Mouse (Mus musculus) spleen, embryonic (tissue): ENCODE data around the gene Mfn2.

Experiments used
- CTCF ChIA-PET: fragments of 350-600 bp; sonication (Branson Sonifier 250); formaldehyde crosslinking; loops from one replicate; lab custom pipeline; 2022; lab: Charles Lee

Mfn2 gene

DNA sequence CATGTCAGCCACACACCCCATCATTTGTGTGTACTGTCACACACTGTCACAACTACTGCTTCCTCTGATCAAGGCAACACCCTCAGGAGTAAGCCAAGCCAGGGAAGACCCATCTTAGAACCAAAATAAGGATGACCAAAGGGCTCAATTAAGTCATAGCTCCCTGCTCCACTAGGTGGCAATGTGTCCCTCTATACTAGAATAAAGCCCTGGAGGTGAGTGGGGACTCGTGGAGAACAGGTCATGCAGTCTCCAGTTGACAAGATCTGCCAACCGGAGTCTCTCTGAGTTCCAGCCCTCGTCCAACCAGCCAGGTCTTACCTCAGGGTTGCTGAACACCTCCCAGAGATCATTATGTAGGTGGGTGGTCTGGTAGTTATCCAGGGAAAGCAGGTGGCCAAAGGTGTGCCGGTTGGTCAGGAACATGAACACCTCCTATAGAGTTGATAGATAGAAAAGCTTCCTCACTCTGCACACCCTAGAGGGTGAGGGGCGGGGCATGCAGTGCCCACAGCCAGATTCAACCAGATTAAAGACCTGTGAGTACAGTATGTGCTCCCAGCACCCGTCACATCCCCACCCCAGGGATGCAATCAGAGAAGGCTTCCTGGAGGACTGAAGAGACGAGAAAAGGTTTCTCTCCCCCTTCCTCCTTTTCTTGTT, 14.1 kb upstream of the Mfn2 start:
- CTCF ChIA-PET = interaction anchor here (0.6 kb wide), 1 partner anchor 163 kb away, joined by 3 read pairs; no protein-coding TSS in a partner anchor

DNA sequence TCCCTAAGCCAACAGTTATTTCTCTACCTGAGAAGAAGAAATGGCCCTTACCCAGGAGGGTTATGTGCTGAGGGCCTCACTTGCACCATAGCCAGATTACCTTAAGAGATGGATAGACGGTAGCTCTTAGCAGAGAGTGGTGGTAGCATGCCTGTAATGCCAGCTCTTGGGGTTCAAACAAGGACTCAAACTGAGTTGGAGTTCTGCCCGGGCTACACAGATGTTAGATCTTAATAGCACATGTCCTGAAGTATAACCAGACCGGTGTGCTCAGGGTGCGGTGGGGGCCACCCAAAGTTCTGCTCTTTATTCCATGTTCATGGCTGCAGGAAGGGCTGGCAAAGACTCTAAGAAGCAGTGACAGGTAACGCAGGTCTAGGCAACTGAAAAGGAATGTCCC, 5.0 kb upstream of the Mfn2 start:
- CTCF ChIA-PET = no interaction called here

- CTCF ChIA-PET = no interaction called here
These were observed 1.7 kb upstream of the Mfn2 start for GRCm38 (mm10) chr4:147906230-147906629.

DNA sequence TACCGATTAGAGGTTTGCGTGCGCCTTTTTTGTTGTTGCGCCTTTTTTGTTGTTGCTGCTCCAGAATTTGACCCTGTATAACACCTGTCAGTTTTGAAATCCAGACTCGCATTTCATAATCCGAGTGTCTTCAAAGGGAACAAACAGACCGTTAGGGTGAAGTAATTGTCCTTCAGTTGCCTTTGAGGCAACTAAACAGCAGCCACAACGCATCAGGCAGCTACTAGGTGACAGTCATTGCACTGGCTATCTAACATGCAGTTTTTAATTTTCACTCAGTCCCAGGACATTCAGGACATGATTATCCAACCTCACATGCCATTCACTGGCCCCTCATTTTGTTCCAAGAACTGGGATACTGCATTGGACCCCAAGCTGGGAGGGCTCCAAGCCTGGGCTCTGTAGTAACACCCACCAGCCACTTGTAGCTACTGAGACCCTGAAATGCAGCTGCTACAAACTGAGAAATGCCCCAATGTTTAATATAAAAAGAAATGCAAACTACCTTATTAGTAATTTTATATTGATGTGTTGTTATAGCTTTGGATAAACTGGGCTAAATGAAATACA, 671 bp upstream of the Mfn2 start:
- CTCF ChIA-PET = interaction anchor here (0.7 kb wide), 1 partner anchor 26 kb away, joined by 3 read pairs; no protein-coding TSS in a partner anchor

DNA sequence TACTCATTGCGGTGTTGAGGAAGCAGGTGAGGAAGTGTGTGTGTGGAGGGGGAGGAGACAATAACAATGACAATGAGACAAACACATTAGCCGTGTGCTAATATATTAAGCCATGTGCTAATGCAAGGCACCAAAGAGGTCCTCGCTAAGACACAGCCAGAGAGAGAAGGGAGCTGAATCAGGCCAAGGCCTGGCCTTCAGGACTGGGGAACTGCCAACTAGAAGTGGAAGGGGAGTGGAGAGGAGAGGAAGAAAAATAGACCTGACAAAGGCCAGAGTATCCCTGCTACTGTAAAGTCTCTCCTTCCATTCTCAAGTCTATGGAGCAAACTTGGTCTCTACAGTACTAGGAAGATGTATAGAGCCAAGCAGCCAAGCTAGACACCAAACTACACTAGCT, 903 bp downstream of the Mfn2 start:
- CTCF ChIA-PET = interaction anchor here (1.4 kb wide), 1 partner anchor 248 kb away, joined by 6 read pairs; the partner anchor contains the start of gene Fbxo6

- CTCF ChIA-PET = no interaction called here
These were observed 1.5 kb downstream of the Mfn2 start for GRCm38 (mm10) chr4:147902906-147903500.

DNA sequence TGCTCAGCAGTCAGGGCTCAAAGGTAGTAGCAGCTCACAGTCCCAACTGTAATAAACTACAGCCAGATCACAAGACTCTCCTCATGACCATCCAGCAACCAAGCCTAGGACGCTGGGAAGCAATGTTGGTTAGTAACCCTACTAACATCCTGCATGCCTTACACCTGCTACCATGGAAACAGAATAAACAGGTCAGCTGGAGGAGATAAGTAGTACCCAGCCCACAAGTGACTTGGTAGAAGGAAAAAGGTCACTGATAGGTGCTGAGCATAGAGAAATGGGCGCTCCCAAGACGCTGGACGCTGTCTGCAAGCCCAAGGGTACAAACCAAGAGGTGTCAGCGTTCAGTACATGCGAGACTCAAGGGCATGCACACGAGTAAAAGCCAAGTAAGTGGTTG, 4.1 kb downstream of the Mfn2 start:
- CTCF ChIA-PET = no interaction called here

DNA sequence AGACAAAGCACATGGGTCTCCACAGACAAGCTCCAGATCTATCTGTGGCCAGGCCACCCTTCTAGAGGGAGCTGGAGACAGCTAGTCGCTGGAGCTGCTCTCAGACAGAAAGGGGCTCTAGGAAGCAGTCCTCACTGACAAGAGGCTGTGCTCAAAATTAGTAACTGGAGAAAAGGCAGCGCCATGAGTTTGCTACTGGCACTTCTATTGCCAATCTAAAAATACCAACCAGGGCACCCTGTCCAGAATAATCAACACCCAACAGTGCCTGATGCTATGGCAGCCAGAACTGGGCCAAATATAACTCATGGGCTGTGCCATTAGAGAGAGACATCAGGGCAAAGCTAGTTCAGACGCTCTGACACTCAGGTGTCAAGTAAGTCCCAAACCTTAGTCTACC, 7.2 kb downstream of the Mfn2 start:
- CTCF ChIA-PET = no interaction called here

DNA sequence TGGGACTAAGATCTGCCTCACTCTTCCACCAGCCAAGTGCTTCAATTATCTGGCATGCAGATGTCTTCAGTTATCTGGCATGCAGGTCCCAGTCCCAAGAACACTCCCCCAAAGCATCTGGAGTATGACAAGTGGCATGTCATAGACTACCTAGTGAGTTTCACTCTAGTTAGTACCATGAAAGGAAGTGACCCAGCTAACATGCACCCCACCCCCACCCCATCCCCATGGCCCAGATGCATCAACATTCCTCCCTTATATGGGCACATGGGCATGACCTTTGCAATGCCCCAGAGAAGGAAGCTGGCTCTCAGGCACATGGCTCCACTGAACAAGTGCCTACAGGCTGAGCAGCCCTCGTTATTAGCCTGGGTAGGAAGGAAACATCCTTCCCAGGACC, 8.1 kb downstream of the Mfn2 start:
- CTCF ChIA-PET = no interaction called here

- CTCF ChIA-PET = no interaction called here
These were observed 8.6 kb downstream of the Mfn2 start for GRCm38 (mm10) chr4:147895815-147896330.

DNA sequence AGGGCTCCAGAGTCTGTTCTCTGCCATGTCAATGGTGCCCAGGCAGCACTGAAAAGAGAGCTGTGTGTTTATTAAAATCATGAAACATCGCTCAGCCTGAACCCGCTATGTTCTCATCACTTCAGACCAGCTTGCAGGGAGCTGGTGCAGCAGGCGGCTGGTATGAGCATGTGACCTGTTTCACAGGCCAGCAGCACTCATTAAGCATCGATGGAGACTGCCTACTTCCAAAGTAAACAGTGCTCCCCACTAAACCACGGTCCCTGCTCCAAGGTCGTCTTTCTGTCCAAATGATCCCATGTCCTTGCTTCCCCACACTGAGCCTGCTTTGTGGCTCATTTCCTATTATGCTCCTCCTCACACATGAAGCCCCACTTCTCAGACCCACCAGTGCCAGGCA, 14.2 kb downstream of the Mfn2 start:
- CTCF ChIA-PET = no interaction called here

DNA sequence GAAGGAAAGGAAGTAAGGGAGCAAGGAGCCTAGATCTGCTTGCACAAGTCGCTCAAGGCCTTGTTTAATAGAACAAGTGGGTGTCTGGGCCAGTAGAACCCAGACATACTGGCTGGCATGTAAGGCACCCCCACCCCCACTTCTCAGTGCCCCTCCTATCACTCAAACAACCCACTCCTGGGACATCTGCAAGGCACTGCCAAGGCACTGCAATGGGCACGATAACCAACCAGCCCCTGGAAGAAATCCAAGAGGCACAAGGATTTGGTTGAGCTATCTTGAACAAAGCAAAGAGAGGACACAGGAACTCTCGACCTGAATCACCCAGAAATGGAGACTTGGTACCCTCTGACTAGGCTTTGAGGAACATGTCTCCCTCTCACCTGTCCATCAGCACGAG, 16.3 kb downstream of the Mfn2 start:
- CTCF ChIA-PET = no interaction called here

GRCm38 (mm10) chr4:147887277-147887676, 17.2 kb downstream of the Mfn2 start:
- CTCF ChIA-PET = no interaction called here

DNA sequence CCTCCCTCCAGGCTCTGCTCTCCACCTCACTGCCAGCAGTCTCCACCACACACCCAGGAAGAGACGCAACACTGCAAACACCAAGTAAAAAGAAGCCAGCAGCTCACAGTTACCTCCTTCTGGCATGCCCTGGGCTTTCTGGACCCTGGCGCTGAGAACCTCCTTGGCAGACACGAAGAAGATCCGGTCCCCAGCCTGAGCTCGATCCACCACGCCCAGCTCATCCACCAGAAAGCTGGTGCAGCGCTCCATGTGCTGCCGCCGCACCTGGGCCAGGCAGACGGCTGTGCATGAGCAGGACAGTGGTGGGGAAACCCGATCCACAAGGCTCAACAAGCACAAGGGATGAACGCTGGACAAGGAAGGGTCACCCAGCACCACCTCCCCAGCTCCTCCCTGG, 18.3 kb downstream of the Mfn2 start:
- CTCF ChIA-PET = interaction anchor here (0.7 kb wide), 1 partner anchor 15 kb away, joined by 3 read pairs; no protein-coding TSS in a partner anchor

DNA sequence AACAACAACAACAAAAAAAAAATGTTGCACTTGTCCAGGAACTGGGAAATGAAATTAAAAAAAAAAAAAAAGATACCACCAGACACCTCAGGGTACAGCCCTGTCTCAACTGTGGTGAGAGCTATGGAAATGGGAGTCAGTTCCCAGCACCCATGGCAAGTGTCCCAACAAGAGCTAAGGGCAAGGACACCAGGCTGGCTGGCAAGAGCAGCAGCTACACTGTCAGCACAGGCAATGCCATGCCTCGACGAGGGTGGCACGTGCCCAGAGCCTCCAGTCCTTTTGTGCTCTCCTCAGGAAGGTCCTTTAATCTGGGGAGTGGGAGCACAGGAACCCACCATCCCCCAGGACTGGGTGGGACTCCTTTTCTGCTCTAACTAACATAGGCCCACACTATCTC, 20.4 kb downstream of the Mfn2 start:
- CTCF ChIA-PET = interaction anchor here (0.7 kb wide), 1 partner anchor 285 kb away, joined by 4 read pairs; no protein-coding TSS in a partner anchor

GRCm38 (mm10) chr4:147883041-147883440, 21.5 kb downstream of the Mfn2 start:
- CTCF ChIA-PET = no interaction called here

GRCm38 (mm10) chr4:147881792-147882191, 22.7 kb downstream of the Mfn2 start:
- CTCF ChIA-PET = no interaction called here

DNA sequence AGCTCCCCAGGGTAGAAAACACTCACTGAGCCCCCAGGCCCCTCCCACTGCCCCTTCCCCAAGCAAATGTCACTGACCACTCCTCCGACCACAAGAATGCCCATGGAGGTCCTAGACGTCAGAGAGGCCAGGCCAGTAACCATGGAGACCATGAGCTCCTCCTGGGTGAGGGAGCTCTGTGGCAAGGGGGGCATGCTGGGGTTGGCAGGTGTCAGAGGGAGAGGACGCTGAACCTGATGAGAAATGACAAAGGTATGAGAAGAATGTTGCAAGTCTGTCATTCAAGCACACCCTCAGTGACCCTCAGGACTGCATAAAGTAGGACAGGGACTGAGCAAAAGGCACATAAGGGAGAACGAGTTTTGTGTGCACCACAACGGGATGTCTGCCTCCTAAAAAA, 24.6 kb downstream of the Mfn2 start:
- CTCF ChIA-PET = no interaction called here

DNA sequence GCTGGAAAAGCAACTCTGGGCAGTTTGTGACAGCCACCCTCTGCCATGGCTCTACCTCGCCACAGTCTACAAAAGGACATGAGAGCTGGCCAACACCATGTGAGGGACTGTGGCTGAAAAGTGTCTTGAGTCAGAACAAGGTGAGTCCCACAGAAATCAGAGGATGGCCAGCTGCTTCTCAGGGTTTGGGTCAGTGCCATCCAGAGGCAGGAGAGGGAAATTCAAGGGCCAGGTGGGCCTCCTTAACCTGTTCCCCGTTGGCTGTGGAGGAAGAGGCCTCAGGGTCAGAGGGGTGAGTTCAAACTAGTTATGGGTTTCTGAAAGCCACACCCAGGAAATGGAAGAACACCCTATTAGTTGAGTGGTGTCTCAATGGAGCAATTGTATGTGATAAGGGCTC, 25.0 kb downstream of the Mfn2 start:
- CTCF ChIA-PET = no interaction called here

DNA sequence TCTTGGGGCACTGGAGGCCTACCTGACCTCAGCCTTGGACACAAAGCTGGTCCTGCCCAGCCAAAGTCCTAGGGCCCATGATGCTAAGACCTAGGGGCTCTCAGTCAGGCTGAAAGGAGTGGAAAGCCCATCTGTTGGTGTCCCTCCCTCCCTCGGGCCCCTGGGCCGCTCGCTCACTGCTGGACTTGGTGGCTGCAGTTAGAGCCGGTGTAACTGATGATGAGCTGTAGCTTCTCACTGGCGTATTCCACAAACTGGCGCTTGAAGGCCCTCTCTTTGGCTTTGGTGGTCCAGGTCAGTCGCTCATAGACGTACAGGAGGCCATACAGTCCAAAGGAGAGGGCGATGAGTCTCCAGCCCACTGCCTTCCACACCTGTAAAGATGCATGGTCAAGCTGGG, 26.0 kb downstream of the Mfn2 start:
- CTCF ChIA-PET = interaction anchor here (0.6 kb wide), 1 partner anchor 27 kb away, joined by 3 read pairs; no protein-coding TSS in a partner anchor

DNA sequence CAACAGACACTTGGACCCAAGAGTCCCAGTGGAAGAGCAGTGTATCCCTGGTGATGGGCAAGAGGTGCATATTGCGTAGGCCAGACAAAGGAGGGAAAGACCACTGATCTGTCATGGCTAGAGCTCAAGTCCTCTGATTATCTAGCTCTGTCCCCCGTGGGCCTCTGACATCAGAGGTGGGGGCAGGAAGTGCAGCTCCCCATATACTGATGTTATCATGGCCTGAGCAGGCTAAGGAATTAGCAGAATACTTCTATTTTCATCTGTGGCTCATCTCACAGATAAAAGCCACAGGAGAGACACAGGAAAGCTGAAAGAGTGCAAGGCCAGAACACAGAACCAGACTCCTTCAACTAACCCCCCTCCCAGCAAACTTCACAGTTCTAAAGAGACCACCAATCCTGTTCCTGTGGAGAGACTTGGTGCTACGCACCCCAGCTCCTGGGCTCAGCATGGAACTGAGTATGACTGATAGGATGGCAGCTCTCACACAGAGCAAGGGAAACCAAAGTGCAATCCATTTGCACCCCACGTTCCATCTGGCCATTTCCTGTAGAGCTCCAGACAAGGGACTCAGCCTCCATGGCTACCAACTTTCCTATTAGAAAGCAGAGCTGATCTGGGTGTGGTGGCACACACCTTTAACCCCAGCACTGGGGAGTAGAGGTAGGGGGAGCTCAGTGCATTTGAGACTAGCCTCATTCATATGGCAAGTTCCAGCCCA, 28.5 kb downstream of the Mfn2 start:
- CTCF ChIA-PET = no interaction called here

DNA sequence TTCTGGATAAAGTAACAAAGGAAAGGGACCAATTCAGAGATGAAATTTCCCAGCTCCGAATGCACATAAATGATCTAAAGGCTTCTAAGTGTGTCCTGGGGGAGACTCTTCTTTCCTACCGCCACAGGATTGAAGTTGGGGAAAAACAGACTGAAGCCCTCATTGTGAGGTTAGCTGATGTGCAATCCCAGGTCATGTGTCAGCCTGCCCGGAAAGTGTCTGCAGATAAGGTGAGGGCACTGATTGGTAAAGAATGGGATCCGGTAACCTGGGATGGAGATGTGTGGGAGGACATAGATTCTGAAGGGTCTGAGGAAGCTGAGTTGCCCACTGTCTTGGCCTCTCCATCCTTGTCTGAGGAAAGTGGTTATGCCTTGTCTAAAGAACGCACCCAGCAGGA, 35.3 kb downstream of the Mfn2 start:
- CTCF ChIA-PET = no interaction called here
